Mouse (Mus musculus): Measurements from ENCODE around the gene Wfdc21.

- TF ChIP-seq CTCF (IDR thresholded peaks at IDR 0.05; ENCODE audit: borderline replicate concordance, extremely low read depth, insufficient read depth, insufficient read length) (no peak), POLR2A (IDR thresholded peaks at IDR 0.05; ENCODE audit: borderline replicate concordance, extremely low read depth, insufficient read depth, insufficient read length, poor library complexity, severe bottlenecking) (no peak)
Measured at GRCm38 (mm10) chr11:83747376-83748265, 881 bp downstream of the Wfdc21 start.

All from brain, embryonic 14.5 days (tissue).